Mouse (Mus musculus): ENCODE data around the gene Ptprk. TPM values are rescaled to one million over a fixed set of nuclear protein-coding genes. Genes with fewer than 3 reads are reported as not detected.

Gene Ptprk
- polyA plus RNA-seq (2017; shearing (Covaris generic)): 4.1 TPM

DNA sequence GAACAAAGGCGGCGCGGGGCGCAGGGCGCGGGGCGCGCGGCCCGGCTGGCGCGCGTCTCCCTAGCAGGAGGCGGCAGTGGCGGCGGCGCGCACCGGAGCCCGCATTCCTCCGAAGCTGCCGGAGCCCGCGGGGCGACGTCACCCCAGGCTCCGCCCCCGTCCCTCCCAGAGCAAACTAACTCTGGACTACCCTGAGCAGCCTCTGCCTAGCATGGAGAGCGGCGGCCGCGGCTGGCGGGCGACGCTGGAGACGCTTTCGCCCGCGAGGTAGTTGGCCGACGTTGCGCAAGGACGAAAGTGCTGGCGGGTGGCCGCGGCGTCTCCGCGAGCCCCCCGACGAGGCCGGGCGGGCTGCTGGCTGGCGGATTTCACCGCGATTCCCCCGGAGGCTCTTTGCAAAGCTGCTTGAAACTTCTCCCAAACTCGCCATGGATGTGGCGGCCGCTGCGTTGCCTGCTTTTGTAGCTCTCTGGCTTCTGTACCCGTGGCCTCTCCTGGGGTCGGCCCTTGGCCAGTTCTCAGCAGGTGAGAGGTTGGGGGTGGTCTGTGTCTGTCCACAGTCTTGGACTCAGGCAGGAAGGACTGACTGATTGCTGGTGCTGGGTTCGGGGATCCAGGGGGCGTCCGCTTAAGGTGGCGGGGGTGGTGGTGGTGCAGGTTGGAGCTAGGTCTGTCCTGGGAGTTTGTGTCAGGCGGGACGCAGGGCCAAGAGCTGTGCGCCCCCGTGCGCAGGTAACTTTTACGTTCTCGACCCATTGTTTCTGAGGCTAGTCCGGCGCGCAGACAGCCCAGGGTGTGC lies at the start of gene Ptprk:
TSS of gene Ptprk (plus strand) at position 168 of the 799 bp plus-strand sequence.

